Mouse (Mus musculus): ENCODE measurements at regions not wholly inside any gene's neighbourhood (a gene's known extent, or its start where the extent isn't known, plus 50 kb on each side); places are given as distances from the start of the nearest gene placed in this dataset.
"Not testable (repeated sequence)": the region's sequence is repeated elsewhere in the genome, so short reads cannot be mapped to it uniquely, and the experiment has no call there.

DNA sequence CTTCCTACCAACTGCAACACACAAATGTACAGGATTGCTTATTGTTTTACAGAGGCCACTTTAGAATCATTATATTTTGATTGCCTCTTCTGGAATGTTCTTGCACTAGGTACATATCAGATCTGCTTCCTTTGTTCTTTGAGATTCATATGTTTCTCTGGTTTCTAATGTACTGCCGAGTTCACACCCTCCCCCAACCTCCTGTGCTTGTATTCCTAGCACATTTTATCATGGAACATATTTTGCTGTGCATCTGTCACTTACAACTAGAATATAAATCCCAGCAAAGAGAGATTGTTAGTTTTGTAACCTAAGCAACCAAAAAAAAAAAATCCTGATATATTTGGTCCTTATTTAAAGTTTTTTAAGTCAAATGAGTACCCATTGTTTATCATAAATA lies 141.4 kb upstream of the Lrp1b start:
- H3K4me1 ChIP-seq (replicated peaks; ENCODE audit: control insufficient read depth, insufficient read depth, low read length) = no peaks in the 10 kb centered on the region
- ATAC-seq (ENCODE audit: low FRiP score) (no peak), DNase-seq (ENCODE audit: low spot score) (no peak)
- H3K9ac ChIP-seq = no peak overlapping the region
- no peaks in the 10 kb centered on the region for H3K36me3 ChIP-seq (replicated peaks; ENCODE audit: control insufficient read depth, insufficient read depth)
- no peaks in the 10 kb centered on the region for H3K27me3 ChIP-seq (ENCODE audit: control insufficient read depth, insufficient read depth, low read length)
- no peak overlapping the region for H3K4me3 ChIP-seq (replicated peaks; ENCODE audit: low read length)
- 85% methylated on average over 1 of the region's 1 CpGs for WGBS
- no peak overlapping the region for H3K27ac ChIP-seq
- H3K9me3 ChIP-seq (ENCODE audit: control insufficient read depth, low read length) = no peaks in the 10 kb centered on the region
- H3K4me2 ChIP-seq (replicated peaks) = no peak overlapping the region

DNA sequence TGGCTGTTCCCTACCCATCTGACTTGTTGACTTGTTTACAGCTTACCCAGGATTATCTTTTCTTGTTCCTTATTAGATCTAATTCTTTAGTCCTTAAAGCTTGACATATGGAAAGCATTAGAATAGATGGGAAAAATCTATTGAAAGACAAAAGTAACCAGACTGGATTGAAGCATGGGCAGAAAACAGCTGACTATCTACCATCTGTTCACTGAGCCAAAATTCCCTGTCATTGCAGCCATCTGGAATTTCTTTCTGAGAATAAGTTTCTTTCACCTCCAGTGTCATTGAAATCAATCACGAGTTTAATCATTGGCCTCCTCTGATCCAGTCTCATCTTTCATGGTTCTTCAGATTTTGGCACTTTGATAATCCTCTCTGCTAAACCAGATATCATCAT lies 130.6 kb upstream of the Lrp1b start:
- no peaks in the 10 kb centered on the region for H3K36me3 ChIP-seq (replicated peaks; ENCODE audit: control insufficient read depth, insufficient read depth)
- no peaks in the 10 kb centered on the region for H3K4me1 ChIP-seq (replicated peaks; ENCODE audit: control insufficient read depth, insufficient read depth, low read length)
- no peaks in the 10 kb centered on the region for H3K9me3 ChIP-seq (ENCODE audit: control insufficient read depth, low read length)
- H3K27me3 ChIP-seq (ENCODE audit: control insufficient read depth, insufficient read depth, low read length) = no peaks in the 10 kb centered on the region
- ATAC-seq (ENCODE audit: low FRiP score) (no peak), DNase-seq (ENCODE audit: low spot score) (no peak)
- 45% methylated on average over 1 of the region's 1 CpGs for WGBS
- H3K4me2 ChIP-seq (replicated peaks) = no peak overlapping the region
- no peak overlapping the region for H3K4me3 ChIP-seq (replicated peaks; ENCODE audit: low read length)
- no peak overlapping the region for H3K27ac ChIP-seq
- H3K9ac ChIP-seq = no peak overlapping the region

DNA sequence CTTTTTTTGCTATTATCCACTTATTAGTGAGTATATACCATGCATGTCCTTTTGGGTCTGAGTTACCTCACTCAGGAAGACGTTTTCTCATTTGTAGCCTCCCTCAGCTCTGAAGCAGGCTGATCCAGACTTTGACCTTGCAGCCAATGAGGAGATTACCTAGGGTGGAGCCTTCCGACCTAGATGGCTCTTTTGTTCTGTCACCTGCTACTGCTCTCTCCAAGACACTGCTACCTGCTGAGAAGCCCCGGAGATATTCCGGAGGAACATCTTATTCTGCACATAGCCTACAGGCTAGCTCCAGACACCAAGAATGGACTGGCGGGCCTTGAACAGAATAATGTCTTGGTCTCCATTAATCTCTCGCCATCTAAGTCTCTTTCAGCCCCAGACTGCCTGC lies 87.1 kb upstream of the Lrp1b start:
- not testable (repeated sequence) for H3K4me1 ChIP-seq (replicated peaks; ENCODE audit: control insufficient read depth, insufficient read depth, low read length); H3K4me2 ChIP-seq (replicated peaks); H3K27ac ChIP-seq; H3K9me3 ChIP-seq (ENCODE audit: control insufficient read depth, low read length); H3K4me3 ChIP-seq (replicated peaks; ENCODE audit: low read length); H3K9ac ChIP-seq; ATAC-seq (ENCODE audit: low FRiP score); H3K36me3 ChIP-seq (replicated peaks; ENCODE audit: control insufficient read depth, insufficient read depth); H3K27me3 ChIP-seq (ENCODE audit: control insufficient read depth, insufficient read depth, low read length)
- DNase-seq (ENCODE audit: low spot score) = peak; percentile 13
- 74% methylated on average over 6 of the region's 6 CpGs for WGBS

All from hindbrain, embryonic 14.5 days (tissue).